Mouse (Mus musculus) adrenal gland, postnatal 14 days (tissue): Measurements from ENCODE around the gene Mc1r. TPM values are rescaled to one million over a fixed set of nuclear protein-coding genes. Genes with fewer than 3 reads are reported as not detected.
"Not testable (repeated sequence)": the region's sequence is repeated elsewhere in the genome, so short reads cannot be mapped to it uniquely, and the experiment has no call there.

Experiments used
- DNase-seq: peaks from one replicate; pipeline ENCODE4 v3.0.0; 2021; ENCODE audit warnings: mixed read lengths
- total RNA-seq: library from RNA; stranded (reverse); gene quantifications from 2 replicates; pipeline ENCODE4 v1.2.3, GENCODE M21; 2021

The Mc1r gene
- total RNA-seq, 1 experiment from 2014 or later, result not detected

- DNase-seq, result no peak
Observed at GRCm38 (mm10) chr8:123431616-123432365, 24.9 kb downstream of the Mc1r start.

GRCm38 (mm10) chr8:123432381-123432780 is 25.5 kb downstream of the Mc1r start:
- DNase-seq, result no peak

GRCm38 (mm10) chr8:123433241-123433974 is 26.5 kb downstream of the Mc1r start:
- not testable (repeated sequence) for DNase-seq

GRCm38 (mm10) chr8:123441788-123442187 is 34.9 kb downstream of the Mc1r start:
- no peak for DNase-seq

GRCm38 (mm10) chr8:123442351-123442750 is 35.4 kb downstream of the Mc1r start:
- no peak for DNase-seq

- peak; percentile 97 for DNase-seq
Observed at GRCm38 (mm10) chr8:123442871-123443575, 36.1 kb downstream of the Mc1r start.

- no peak for DNase-seq
Observed at GRCm38 (mm10) chr8:123443576-123443921, 36.6 kb downstream of the Mc1r start.

GRCm38 (mm10) chr8:123444131-123444530 is 37.2 kb downstream of the Mc1r start:
- no peak for DNase-seq

GRCm38 (mm10) chr8:123445981-123446380 is 39.1 kb downstream of the Mc1r start:
- no peak for DNase-seq

GRCm38 (mm10) chr8:123446799-123447198 is 39.9 kb downstream of the Mc1r start:
- DNase-seq, result no peak

GRCm38 (mm10) chr8:123450783-123451182 is 43.9 kb downstream of the Mc1r start:
- no peak for DNase-seq

- not testable (repeated sequence) for DNase-seq
Observed at GRCm38 (mm10) chr8:123451747-123452146, 44.8 kb downstream of the Mc1r start.

GRCm38 (mm10) chr8:123452149-123452548 is 45.2 kb downstream of the Mc1r start:
- DNase-seq, result no peak

- DNase-seq, result no peak
Observed at GRCm38 (mm10) chr8:123453291-123453690, 46.4 kb downstream of the Mc1r start.

GRCm38 (mm10) chr8:123453951-123454350 is 47.0 kb downstream of the Mc1r start:
- DNase-seq, result no peak

GRCm38 (mm10) chr8:123454559-123454958 is 47.7 kb downstream of the Mc1r start:
- no peak for DNase-seq

Other genes with a start within 250 kb of the Mc1r start
- gene Sult5a1, start 248.8 kb upstream of the Mc1r start, total RNA-seq, result 8.8 and 10.1 TPM in 2 replicates
- 33.6 and 54.6 TPM in 2 replicates for gene Dpep1, start 220.9 kb upstream of the Mc1r start, total RNA-seq
- gene Chmp1a, start 194.3 kb upstream of the Mc1r start, total RNA-seq, result 75.4 and 100 TPM in 2 replicates
- gene Spata33, start 194.3 kb upstream of the Mc1r start, total RNA-seq, result 2.6 and 4.9 TPM in 2 replicates
- 53.1 and 57.7 TPM in 2 replicates for gene Cdk10, start 182.3 kb upstream of the Mc1r start, total RNA-seq
- gene Spata2l, start 170.9 kb upstream of the Mc1r start, total RNA-seq, result 12.2 and 18.7 TPM in 2 replicates
- gene Zfp276, start 152.9 kb upstream of the Mc1r start, total RNA-seq, result 20.4 and 21.5 TPM in 2 replicates
- 24.0 and 29.3 TPM in 2 replicates for gene Vps9d1, start 152.8 kb upstream of the Mc1r start, total RNA-seq
- 6.0 and 9.4 TPM in 2 replicates for gene Fanca, start 88.5 kb upstream of the Mc1r start, total RNA-seq
- 1.9 and 2.3 TPM in 2 replicates for gene Spire2, start 74.4 kb upstream of the Mc1r start, total RNA-seq
- gene Tcf25, start 33.4 kb upstream of the Mc1r start, total RNA-seq, result 189 and 198 TPM in 2 replicates
- gene Tubb3, start 4.3 kb downstream of the Mc1r start, total RNA-seq, result 7.3 and 32.4 TPM in 2 replicates
- gene Def8, start 16.4 kb downstream of the Mc1r start, total RNA-seq, result 26.7 and 28.5 TPM in 2 replicates
- 63.9 and 69.6 TPM in 2 replicates for gene Afg3l1, start 70.8 kb downstream of the Mc1r start, total RNA-seq
- gene Dbndd1, start 108.4 kb downstream of the Mc1r start, total RNA-seq, result 0.26 and 0.75 TPM in 2 replicates
- gene Gas8, start 111.7 kb downstream of the Mc1r start, total RNA-seq, result 13.1 and 17.5 TPM in 2 replicates
- 40.8 and 46.5 TPM in 2 replicates for gene Rhou, start 246.8 kb downstream of the Mc1r start, total RNA-seq